Mouse (Mus musculus): ENCODE measurements at regions not wholly inside any gene's neighbourhood (a gene's known extent, or its start where the extent isn't known, plus 50 kb on each side); places are given as distances from the start of the nearest gene placed in this dataset.

DNA sequence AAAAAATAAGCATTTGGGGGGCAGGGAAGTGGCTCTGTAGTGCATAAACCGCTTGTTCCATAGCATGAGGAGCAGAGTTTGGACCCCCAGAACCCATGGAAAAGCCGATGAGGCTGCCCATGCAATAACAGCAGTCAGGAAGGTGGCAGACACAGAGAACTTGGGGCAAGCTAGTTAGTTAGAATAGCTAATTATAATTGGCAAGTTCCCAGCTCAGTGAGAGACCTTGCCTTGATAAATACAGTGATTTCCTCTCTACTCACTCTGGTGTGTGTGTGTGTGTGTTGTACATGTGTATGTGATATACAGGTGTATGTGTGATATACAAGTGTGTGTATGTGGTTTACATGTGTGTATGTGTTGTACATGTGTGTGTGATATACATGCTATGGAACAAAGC is 226.4 kb downstream of the 3110018I06Rik start:
- TF ChIP-seq CTCF (IDR thresholded peaks at IDR 0.05; ENCODE audit: low read depth, low read length) (no peak), POLR2A (IDR thresholded peaks at IDR 0.05; ENCODE audit: extremely low read depth, insufficient read depth, low read length) (no peak)
